Mouse (Mus musculus): ENCODE measurements around the gene Pparg.
A peak's percentile ranks its signal among the peaks of the same experiment; 100 is the strongest.

Gene Pparg

GRCm38 (mm10) chr6:115511447-115511846, 150.7 kb downstream of the Pparg start:
- DNase-seq, result peak; percentile 9

- no peak for DNase-seq
Observed at GRCm38 (mm10) chr6:115513207-115513606, 152.5 kb downstream of the Pparg start.

- no peak for DNase-seq
Observed at GRCm38 (mm10) chr6:115517904-115518303, 157.2 kb downstream of the Pparg start.

GRCm38 (mm10) chr6:115518352-115518751, 157.6 kb downstream of the Pparg start:
- DNase-seq, result no peak

GRCm38 (mm10) chr6:115519275-115519699, 158.5 kb downstream of the Pparg start:
- no peak for DNase-seq

- DNase-seq, result no peak
Observed at GRCm38 (mm10) chr6:115521923-115522322, 161.2 kb downstream of the Pparg start.

- no peak for DNase-seq
Observed at GRCm38 (mm10) chr6:115522691-115523146, 162.0 kb downstream of the Pparg start.

- no peak for DNase-seq
Observed at GRCm38 (mm10) chr6:115523201-115523600, 162.4 kb downstream of the Pparg start.

GRCm38 (mm10) chr6:115524449-115524990, 163.8 kb downstream of the Pparg start:
- no peak for DNase-seq

GRCm38 (mm10) chr6:115527418-115527817, 166.7 kb downstream of the Pparg start:
- DNase-seq, result no peak

- DNase-seq, result no peak
Observed at GRCm38 (mm10) chr6:115528372-115528771, 167.6 kb downstream of the Pparg start.

- no peak for DNase-seq
Observed at GRCm38 (mm10) chr6:115534617-115535016, 173.9 kb downstream of the Pparg start.

GRCm38 (mm10) chr6:115536169-115536568, 175.4 kb downstream of the Pparg start:
- no peak for DNase-seq

GRCm38 (mm10) chr6:115538645-115539429, 178.1 kb downstream of the Pparg start:
- DNase-seq, result peak; percentile 84
